Mouse (Mus musculus): ENCODE measurements at regions not wholly inside any gene's neighbourhood (a gene's known extent, or its start where the extent isn't known, plus 50 kb on each side); places are given as distances from the start of the nearest gene placed in this dataset.
A peak's percentile ranks its signal among the peaks of the same experiment; 100 is the strongest.

- H3K4me2 ChIP-seq (ENCODE audit: low read depth, low read length): no peak overlapping the region
- H3K36me3 ChIP-seq (ENCODE audit: control insufficient read depth, insufficient read depth, low read length): no peaks in the 10 kb centered on the region
- H3K9ac ChIP-seq (ENCODE audit: low read depth, low read length): no peak overlapping the region
- no peaks in the 10 kb centered on the region for H3K4me1 ChIP-seq (ENCODE audit: control insufficient read depth, insufficient read depth, low read length)
- DNase-seq (ENCODE audit: low spot score): no peak
- H3K4me3 ChIP-seq (ENCODE audit: low read depth, low read length): no peak overlapping the region
- no peaks in the 10 kb centered on the region for H3K27me3 ChIP-seq (replicated peaks; ENCODE audit: control insufficient read depth, insufficient read depth, low read length)
- no peak overlapping the region for H3K27ac ChIP-seq (replicated peaks; ENCODE audit: low read depth, low read length)
- no peak for ATAC-seq (ENCODE audit: low read depth)
- H3K9me3 ChIP-seq (ENCODE audit: control insufficient read depth, low read length): no peaks in the 10 kb centered on the region
- 74% methylated on average over 6 of the region's 6 CpGs for WGBS
These were observed 305.1 kb upstream of the Trib2 start for GRCm38 (mm10) chr12:16121787-16122186.

GRCm38 (mm10) chr12:16118710-16119109 lies 302.0 kb upstream of the Trib2 start:
- no peak overlapping the region for H3K4me2 ChIP-seq (ENCODE audit: low read depth, low read length)
- H3K27ac ChIP-seq (replicated peaks; ENCODE audit: low read depth, low read length): no peak overlapping the region
- H3K9ac ChIP-seq (ENCODE audit: low read depth, low read length): no peak overlapping the region
- ATAC-seq (ENCODE audit: low read depth): peak; percentile 15; the same call in 1 of the 2 replicates
- H3K9me3 ChIP-seq (ENCODE audit: control insufficient read depth, low read length): no peaks in the 10 kb centered on the region
- peak; percentile 55 for DNase-seq (ENCODE audit: low spot score)
- no peaks in the 10 kb centered on the region for H3K4me1 ChIP-seq (ENCODE audit: control insufficient read depth, insufficient read depth, low read length)
- H3K4me3 ChIP-seq (ENCODE audit: low read depth, low read length): no peak overlapping the region
- H3K36me3 ChIP-seq (ENCODE audit: control insufficient read depth, insufficient read depth, low read length): no peaks in the 10 kb centered on the region
- no peaks in the 10 kb centered on the region for H3K27me3 ChIP-seq (replicated peaks; ENCODE audit: control insufficient read depth, insufficient read depth, low read length)

- Histone ChIP-seq H3K4me1 (ENCODE audit: control insufficient read depth, insufficient read depth, low read length) (no peaks in the 10 kb centered on the region), H3K27me3 (replicated peaks; ENCODE audit: control insufficient read depth, insufficient read depth, low read length) (no peaks in the 10 kb centered on the region), H3K27ac (replicated peaks; ENCODE audit: low read depth, low read length) (no peak overlapping the region), H3K4me3 (ENCODE audit: low read depth, low read length) (no peak overlapping the region), H3K9me3 (ENCODE audit: control insufficient read depth, low read length) (no peaks in the 10 kb centered on the region), H3K9ac (ENCODE audit: low read depth, low read length) (no peak overlapping the region), H3K4me2 (ENCODE audit: low read depth, low read length) (no peak overlapping the region), H3K36me3 (ENCODE audit: control insufficient read depth, insufficient read depth, low read length) (no peaks in the 10 kb centered on the region)
- DNase-seq (ENCODE audit: low spot score): peak; percentile 53
- 50% methylated on average over 7 of the region's 7 CpGs for WGBS
- peak; percentile 44 for ATAC-seq (ENCODE audit: low read depth)
These were observed 290.2 kb upstream of the Trib2 start for GRCm38 (mm10) chr12:16106946-16107345.

GRCm38 (mm10) chr12:16098840-16099239 lies 282.1 kb upstream of the Trib2 start:
- Histone ChIP-seq H3K9ac (ENCODE audit: low read depth, low read length) (no peak overlapping the region), H3K27me3 (replicated peaks; ENCODE audit: control insufficient read depth, insufficient read depth, low read length) (no peaks in the 10 kb centered on the region), H3K4me3 (ENCODE audit: low read depth, low read length) (no peak overlapping the region), H3K4me2 (ENCODE audit: low read depth, low read length) (no peak overlapping the region), H3K36me3 (ENCODE audit: control insufficient read depth, insufficient read depth, low read length) (no peaks in the 10 kb centered on the region), H3K4me1 (ENCODE audit: control insufficient read depth, insufficient read depth, low read length) (no peaks in the 10 kb centered on the region), H3K9me3 (ENCODE audit: control insufficient read depth, low read length) (no peaks in the 10 kb centered on the region), H3K27ac (replicated peaks; ENCODE audit: low read depth, low read length) (no peak overlapping the region)
- WGBS: 81% methylated on average over 7 of the region's 7 CpGs
- ATAC-seq (ENCODE audit: low read depth) (no peak), DNase-seq (ENCODE audit: low spot score) (no peak)

GRCm38 (mm10) chr12:16092643-16093042 lies 275.9 kb upstream of the Trib2 start:
- ATAC-seq (ENCODE audit: low read depth): no peak
- H3K27me3 ChIP-seq (replicated peaks; ENCODE audit: control insufficient read depth, insufficient read depth, low read length): no peaks in the 10 kb centered on the region

GRCm38 (mm10) chr12:16091336-16091735 lies 274.6 kb upstream of the Trib2 start:
- no peak for ATAC-seq (ENCODE audit: low read depth)
- H3K27me3 ChIP-seq (replicated peaks; ENCODE audit: control insufficient read depth, insufficient read depth, low read length): no peaks in the 10 kb centered on the region
- no peaks in the 10 kb centered on the region for H3K36me3 ChIP-seq (ENCODE audit: control insufficient read depth, insufficient read depth, low read length)
- no peaks in the 10 kb centered on the region for H3K9me3 ChIP-seq (ENCODE audit: control insufficient read depth, low read length)
- peak; percentile 26 for DNase-seq (ENCODE audit: low spot score)
- no peaks in the 10 kb centered on the region for H3K4me1 ChIP-seq (ENCODE audit: control insufficient read depth, insufficient read depth, low read length)
- H3K4me2 ChIP-seq (ENCODE audit: low read depth, low read length): no peak overlapping the region
- no peak overlapping the region for H3K9ac ChIP-seq (ENCODE audit: low read depth, low read length)
- no peak overlapping the region for H3K4me3 ChIP-seq (ENCODE audit: low read depth, low read length)
- H3K27ac ChIP-seq (replicated peaks; ENCODE audit: low read depth, low read length): no peak overlapping the region
- WGBS: 36% methylated on average over 6 of the region's 6 CpGs

More at GRCm38 (mm10) chr12:16092643-16093042, 275.9 kb upstream of the Trib2 start:
- Histone ChIP-seq H3K9ac (ENCODE audit: low read depth, low read length) (no peak overlapping the region), H3K27ac (replicated peaks; ENCODE audit: low read depth, low read length) (no peak overlapping the region), H3K4me3 (ENCODE audit: low read depth, low read length) (no peak overlapping the region), H3K4me2 (ENCODE audit: low read depth, low read length) (no peak overlapping the region), H3K9me3 (ENCODE audit: control insufficient read depth, low read length) (no peaks in the 10 kb centered on the region), H3K36me3 (ENCODE audit: control insufficient read depth, insufficient read depth, low read length) (no peaks in the 10 kb centered on the region), H3K4me1 (ENCODE audit: control insufficient read depth, insufficient read depth, low read length) (no peaks in the 10 kb centered on the region)
- DNase-seq (ENCODE audit: low spot score): no peak
- 73% methylated on average over 3 of the region's 3 CpGs for WGBS

- no peak for DNase-seq (ENCODE audit: low spot score)
- no peak for ATAC-seq (ENCODE audit: low read depth)
- Histone ChIP-seq H3K9ac (ENCODE audit: low read depth, low read length) (no peak overlapping the region), H3K4me1 (ENCODE audit: control insufficient read depth, insufficient read depth, low read length) (no peaks in the 10 kb centered on the region), H3K36me3 (ENCODE audit: control insufficient read depth, insufficient read depth, low read length) (no peaks in the 10 kb centered on the region), H3K4me2 (ENCODE audit: low read depth, low read length) (no peak overlapping the region), H3K27ac (replicated peaks; ENCODE audit: low read depth, low read length) (no peak overlapping the region), H3K27me3 (replicated peaks; ENCODE audit: control insufficient read depth, insufficient read depth, low read length) (no peaks in the 10 kb centered on the region), H3K4me3 (ENCODE audit: low read depth, low read length) (no peak overlapping the region), H3K9me3 (ENCODE audit: control insufficient read depth, low read length) (no peaks in the 10 kb centered on the region)
- 55% methylated on average over 1 of the region's 1 CpGs for WGBS
These were observed 266.5 kb upstream of the Trib2 start for GRCm38 (mm10) chr12:16083176-16083575.

- no peak overlapping the region for H3K9ac ChIP-seq (ENCODE audit: low read depth, low read length)
- H3K27me3 ChIP-seq (replicated peaks; ENCODE audit: control insufficient read depth, insufficient read depth, low read length): no peaks in the 10 kb centered on the region
- no peak overlapping the region for H3K4me2 ChIP-seq (ENCODE audit: low read depth, low read length)
- H3K4me1 ChIP-seq (ENCODE audit: control insufficient read depth, insufficient read depth, low read length): no peaks in the 10 kb centered on the region
- no peak overlapping the region for H3K4me3 ChIP-seq (ENCODE audit: low read depth, low read length)
- no peaks in the 10 kb centered on the region for H3K9me3 ChIP-seq (ENCODE audit: control insufficient read depth, low read length)
- no peaks in the 10 kb centered on the region for H3K36me3 ChIP-seq (ENCODE audit: control insufficient read depth, insufficient read depth, low read length)
- 85% methylated on average over 1 of the region's 1 CpGs for WGBS
- ATAC-seq (ENCODE audit: low read depth): no peak
- H3K27ac ChIP-seq (replicated peaks; ENCODE audit: low read depth, low read length): no peak overlapping the region
- DNase-seq (ENCODE audit: low spot score): no peak
These were observed 260.5 kb upstream of the Trib2 start for GRCm38 (mm10) chr12:16077215-16077614.

- Histone ChIP-seq H3K4me3 (ENCODE audit: low read depth, low read length) (no peak overlapping the region), H3K27me3 (replicated peaks; ENCODE audit: control insufficient read depth, insufficient read depth, low read length) (no peaks in the 10 kb centered on the region), H3K4me2 (ENCODE audit: low read depth, low read length) (no peak overlapping the region), H3K27ac (replicated peaks; ENCODE audit: low read depth, low read length) (no peak overlapping the region), H3K36me3 (ENCODE audit: control insufficient read depth, insufficient read depth, low read length) (no peaks in the 10 kb centered on the region), H3K9me3 (ENCODE audit: control insufficient read depth, low read length) (no peaks in the 10 kb centered on the region), H3K9ac (ENCODE audit: low read depth, low read length) (no peak overlapping the region), H3K4me1 (ENCODE audit: control insufficient read depth, insufficient read depth, low read length) (no peaks in the 10 kb centered on the region)
- ATAC-seq (ENCODE audit: low read depth): no peak
- WGBS: 57% methylated on average over 2 of the region's 2 CpGs
- DNase-seq (ENCODE audit: low spot score): peak; percentile 17
These were observed 259.2 kb upstream of the Trib2 start for GRCm38 (mm10) chr12:16075962-16076361.

Data from embryonic facial prominence, embryonic 14.5 days (tissue).